Comparison of ENCODE assay signal across 20 mouse cellular contexts in genomic region chr12:101858011-101858410, GRCm38 (mm10). TPM values are rescaled to one million over a fixed set of nuclear protein-coding genes. Genes with fewer than 3 reads are reported as not detected.
A peak's percentile ranks its signal among the peaks of the same experiment; 100 is the strongest.
DNase-seq lines count a peak whose midpoint lies in the region; ATAC-seq and TF ChIP-seq lines count a peak whose summit lies in the region.
"Had no signal": no experiment of that assay in that cellular context is flagged by ENCODE, and none has a peak within 500 bp of the region (broad histone marks: within the 10 kb centered on the region; RNA-seq: fewer than 3 reads in every experiment).

No protein-coding gene starts in this region.

- WGBS in heart, embryonic 13.5 days, result 60% methylated on average over 5 of the region's 5 CpGs

- H3K9me3 ChIP-seq in heart, embryonic 13.5 days, result no peaks in the 10 kb centered on the region
- H3K9me3 ChIP-seq: embryonic facial prominence, embryonic 10.5 days; embryonic facial prominence, embryonic 12.5 days; forebrain, embryonic 10.5 days; forebrain, embryonic 12.5 days had no signal

- H3K36me3 ChIP-seq in heart, embryonic 13.5 days, result peaks cover 28% of the 10 kb centered on the region

- H3K4me3 ChIP-seq in heart, embryonic 13.5 days, result no peak overlapping the region
- H3K4me3 ChIP-seq in embryonic fibroblast, embryonic 13.5 days (ENCODE audit: insufficient read depth, low read length), result no peak overlapping the region
- H3K4me3 ChIP-seq: embryonic facial prominence, embryonic 10.5 days; embryonic facial prominence, embryonic 12.5 days; erythroblast, embryonic 14.5 days; forebrain, embryonic 10.5 days; forebrain, embryonic 12.5 days had no signal

- no peak for ATAC-seq in heart, embryonic 13.5 days (ENCODE audit: extremely low read depth, insufficient number of reproducible peaks, low FRiP score, low TSS enrichment)
- ATAC-seq in cerebellum, adult (ENCODE audit: insufficient number of reproducible peaks, low FRiP score, low TSS enrichment), result no peak
- ATAC-seq: forebrain, embryonic 14.5 days; forebrain, embryonic 16.5 days had no signal

- TF ChIP-seq POLR2A in embryonic fibroblast, embryonic 13.5 days (IDR thresholded peaks at IDR 0.05; ENCODE audit: low read depth, low read length), result no peak

- peak overlapping the region; percentile 62; the same call in 1 of the 2 replicates for H3K27ac ChIP-seq in heart, embryonic 13.5 days (replicated peaks)
- peak overlapping the region; percentile 39 for H3K27ac ChIP-seq in embryonic fibroblast, embryonic 13.5 days (ENCODE audit: insufficient read depth, low read length)
- H3K27ac ChIP-seq: embryonic facial prominence, embryonic 10.5 days; embryonic facial prominence, embryonic 12.5 days; forebrain, embryonic 10.5 days; forebrain, embryonic 12.5 days had no signal

- H3K4me1 ChIP-seq in heart, embryonic 13.5 days, result peaks cover 3% of the 10 kb centered on the region; the same call in 1 of the 2 replicates
- peaks cover 10% of the 10 kb centered on the region for H3K4me1 ChIP-seq in embryonic fibroblast, embryonic 13.5 days (ENCODE audit: control insufficient read depth, insufficient read depth, low read length)
- H3K4me1 ChIP-seq: embryonic facial prominence, embryonic 10.5 days; embryonic facial prominence, embryonic 12.5 days; forebrain, embryonic 10.5 days; forebrain, embryonic 12.5 days had no signal

- no peak for TF ChIP-seq CTCF in embryonic fibroblast, embryonic 13.5 days (IDR thresholded peaks at IDR 0.05; ENCODE audit: borderline replicate concordance, insufficient read depth, low read length)

- peak; percentile 19 for DNase-seq in adrenal gland, adult 8-10 months
- no peak for DNase-seq in adrenal gland, postnatal 25 days
- no peak for DNase-seq in heart, adult 9 months (ENCODE audit: low spot score in 2 of 2)
- DNase-seq: adrenal gland, postnatal 14 days; cerebellum, adult 11-12 months; cerebellum, adult 2 months; cerebellum, adult 9-10 months; cerebellum, postnatal 10 days; cerebellum, postnatal 25 days had no signal

- H3K4me2 ChIP-seq in heart, embryonic 13.5 days, result no peak overlapping the region
- H3K4me2 ChIP-seq: embryonic facial prominence, embryonic 12.5 days; forebrain, embryonic 12.5 days had no signal

- no peaks in the 10 kb centered on the region for H3K27me3 ChIP-seq in heart, embryonic 13.5 days (replicated peaks)
- H3K27me3 ChIP-seq: embryonic facial prominence, embryonic 12.5 days; forebrain, embryonic 12.5 days had no signal

- H3K9ac ChIP-seq in heart, embryonic 13.5 days, result no peak overlapping the region
- H3K9ac ChIP-seq: embryonic facial prominence, embryonic 12.5 days; forebrain, embryonic 12.5 days had no signal

RNA-seq across cellular contexts. Expression of gene Fbln5, which starts 39.2 kb away (rescaled TPM):
- total RNA-seq in adrenal gland, adult 8-10 months (2022), result 10 to 100 TPM; 37.6 to 66.7 (median 58.3) TPM
- 50.9 and 55.6 TPM in 2 replicates for total RNA-seq in adrenal gland, postnatal 25 days (2021)
- 154 and 160 TPM in 2 replicates for polyA plus RNA-seq in heart, embryonic 13.5 days (2015; fragmentation: Nextera tagmentation; extraction: Ambion mirVana)
- polyA plus RNA-seq in embryonic fibroblast, embryonic 13.5 days (2011; ENCODE audit: insufficient read length, low read depth, missing spikeins), result 622 and 637 TPM in 2 replicates
- total RNA-seq: MEL had no signal
- polyA plus RNA-seq: erythroblast, embryonic 14.5 days had no signal

RNA-seq across cellular contexts. Expression of gene Trip11, which starts 55.1 kb away (rescaled TPM):
- total RNA-seq in adrenal gland, adult 8-10 months (2022), result 10 to 100 TPM; 38.7 to 43.5 (median 39.6) TPM
- 41.5 and 42.3 TPM in 2 replicates for total RNA-seq in adrenal gland, postnatal 25 days (2021)
- polyA plus RNA-seq in heart, embryonic 13.5 days (2015; fragmentation: Nextera tagmentation; extraction: Ambion mirVana), result 19.1 and 19.5 TPM in 2 replicates
- polyA plus RNA-seq in embryonic fibroblast, embryonic 13.5 days (2011; ENCODE audit: insufficient read length, low read depth, missing spikeins), result 35.3 and 35.6 TPM in 2 replicates
